Mouse (Mus musculus): ENCODE data around the gene Smarcd3. TPM values are rescaled to one million over a fixed set of nuclear protein-coding genes. Genes with fewer than 3 reads are reported as not detected.
A peak's percentile ranks its signal among the peaks of the same experiment; 100 is the strongest.

The Smarcd3 gene
- polyA plus RNA-seq, 1 experiment = 2.5 TPM

GRCm38 (mm10) chr5:24589511-24590500, 34.4 kb downstream of the Smarcd3 start:
- no peak overlapping the region for H3K27ac ChIP-seq (ENCODE audit: insufficient read depth, low read length)
- DNase-seq (ENCODE audit: low read depth in 1 of 2, low spot score in 2 of 2) = no peak
- TF ChIP-seq POLR2A (IDR thresholded peaks at IDR 0.05; ENCODE audit: low read depth, low read length) = no peak
- TF ChIP-seq CTCF (IDR thresholded peaks at IDR 0.05; ENCODE audit: extremely low read depth, insufficient read depth, insufficient read length, insufficient replicate concordance) = no peak
- no peak overlapping the region for H3K4me3 ChIP-seq (ENCODE audit: extremely low read depth, insufficient read depth, insufficient read length)
- peaks cover 7% of the 10 kb centered on the region; the same call in 1 of the 2 replicates for H3K4me1 ChIP-seq (ENCODE audit: control insufficient read depth, insufficient read depth, insufficient read length)
- whole genome bisulfite sequencing = 96% methylated on average over 20 of the region's 20 CpGs
- peaks cover 11% of the 10 kb centered on the region for H3K36me3 ChIP-seq (ENCODE audit: control insufficient read depth, insufficient read depth, low read length)
- H3K27me3 ChIP-seq (ENCODE audit: control insufficient read depth, insufficient read depth, low read length) = no peaks in the 10 kb centered on the region

- Histone ChIP-seq H3K27ac (ENCODE audit: insufficient read depth, low read length) (no peak overlapping the region), H3K27me3 (ENCODE audit: control insufficient read depth, insufficient read depth, low read length) (no peaks in the 10 kb centered on the region), H3K36me3 (ENCODE audit: control insufficient read depth, insufficient read depth, low read length) (peaks cover 11% of the 10 kb centered on the region), H3K4me3 (ENCODE audit: extremely low read depth, insufficient read depth, insufficient read length) (peak overlapping the region; percentile 90), H3K4me1 (ENCODE audit: control insufficient read depth, insufficient read depth, insufficient read length) (peaks cover 7% of the 10 kb centered on the region; the same call in 1 of the 2 replicates)
- TF ChIP-seq CTCF (IDR thresholded peaks at IDR 0.05; ENCODE audit: extremely low read depth, insufficient read depth, insufficient read length, insufficient replicate concordance) (no peak), POLR2A (IDR thresholded peaks at IDR 0.05; ENCODE audit: low read depth, low read length) (no peak)
- 6% methylated on average over 4 of the region's 4 CpGs for WGBS
- DNase-seq (ENCODE audit: low read depth in 1 of 2, low spot score in 2 of 2) = no peak
These were observed 37.0 kb downstream of the Smarcd3 start for GRCm38 (mm10) chr5:24587200-24587577.

GRCm38 (mm10) chr5:24586547-24587199, 37.5 kb downstream of the Smarcd3 start, which contains the start of gene Chpf2:
TSS of gene Chpf2 (plus strand) at chr5:24586741.
- DNase-seq (ENCODE audit: low read depth in 1 of 2, low spot score in 2 of 2) = peak; percentile 63 to 81
- under 1% methylated on average over 43 of the region's 43 CpGs for WGBS
- TF ChIP-seq CTCF (IDR thresholded peaks at IDR 0.05; ENCODE audit: extremely low read depth, insufficient read depth, insufficient read length, insufficient replicate concordance) = no peak
- TF ChIP-seq POLR2A (IDR thresholded peaks at IDR 0.05; ENCODE audit: low read depth, low read length) = peak; percentile 62
- peaks cover 7% of the 10 kb centered on the region; the same call in 1 of the 2 replicates for H3K4me1 ChIP-seq (ENCODE audit: control insufficient read depth, insufficient read depth, insufficient read length)
- peak within 1 kb of the TSS; percentile 47; the same call in 1 of the 2 replicates for H3K27ac ChIP-seq (ENCODE audit: insufficient read depth, low read length)
- H3K4me3 ChIP-seq (ENCODE audit: extremely low read depth, insufficient read depth, insufficient read length) = peak within 1 kb of the TSS; percentile 90
- no peaks in the 10 kb centered on the region for H3K27me3 ChIP-seq (ENCODE audit: control insufficient read depth, insufficient read depth, low read length)
- H3K36me3 ChIP-seq (ENCODE audit: control insufficient read depth, insufficient read depth, low read length) = peaks cover 11% of the 10 kb centered on the region

- Histone ChIP-seq H3K27ac (ENCODE audit: insufficient read depth, low read length) (0 out of 2 replicates have a peak overlapping the region, but pooled peaks have one; percentile 10), H3K36me3 (ENCODE audit: control insufficient read depth, insufficient read depth, low read length) (peaks cover 7% of the 10 kb centered on the region; the same call in 1 of the 2 replicates), H3K4me3 (ENCODE audit: extremely low read depth, insufficient read depth, insufficient read length) (peak overlapping the region; percentile 90), H3K4me1 (ENCODE audit: control insufficient read depth, insufficient read depth, insufficient read length) (peaks cover 7% of the 10 kb centered on the region; the same call in 1 of the 2 replicates), H3K27me3 (ENCODE audit: control insufficient read depth, insufficient read depth, low read length) (no peaks in the 10 kb centered on the region)
- WGBS = 7% methylated on average over 8 of the region's 8 CpGs
- TF ChIP-seq POLR2A (IDR thresholded peaks at IDR 0.05; ENCODE audit: low read depth, low read length) = no peak
- no peak for TF ChIP-seq CTCF (IDR thresholded peaks at IDR 0.05; ENCODE audit: extremely low read depth, insufficient read depth, insufficient read length, insufficient replicate concordance)
- DNase-seq (ENCODE audit: low read depth in 1 of 2, low spot score in 2 of 2) = no peak
These were observed 38.1 kb downstream of the Smarcd3 start for GRCm38 (mm10) chr5:24586106-24586505.

GRCm38 (mm10) chr5:24578109-24578963, 45.9 kb downstream of the Smarcd3 start:
- no peaks in the 10 kb centered on the region for H3K27me3 ChIP-seq (ENCODE audit: control insufficient read depth, insufficient read depth, low read length)
- no peak for DNase-seq (ENCODE audit: low read depth in 1 of 2, low spot score in 2 of 2)
- 20% methylated on average over 6 of the region's 6 CpGs for WGBS
- no peak for TF ChIP-seq POLR2A (IDR thresholded peaks at IDR 0.05; ENCODE audit: low read depth, low read length)
- TF ChIP-seq CTCF (IDR thresholded peaks at IDR 0.05; ENCODE audit: extremely low read depth, insufficient read depth, insufficient read length, insufficient replicate concordance) = no peak
- peaks cover 11% of the 10 kb centered on the region for H3K36me3 ChIP-seq (ENCODE audit: control insufficient read depth, insufficient read depth, low read length)
- H3K27ac ChIP-seq (ENCODE audit: insufficient read depth, low read length) = peak overlapping the region; percentile 81; the same call in 1 of the 2 replicates
- peaks cover 2% of the 10 kb centered on the region; the same call in 1 of the 2 replicates for H3K4me1 ChIP-seq (ENCODE audit: control insufficient read depth, insufficient read depth, insufficient read length)
- peak overlapping the region; percentile 68; the same call in 1 of the 2 replicates for H3K4me3 ChIP-seq (ENCODE audit: extremely low read depth, insufficient read depth, insufficient read length)

All from spleen, adult 2 months (tissue).